Mouse (Mus musculus) ES-CJ7 (cell line): ENCODE data around the gene Ptges.
"Not testable (repeated sequence)": the region's sequence is repeated elsewhere in the genome, so short reads cannot be mapped to it uniquely, and the experiment has no call there.

Source experiments
- DNase-seq: peaks from one replicate; pipeline ENCODE4 v3.0.0; 2011; ENCODE audit warnings: low read depth, low spot score

Gene Ptges

GRCm38 (mm10) chr2:30929483-30930045 is at the start of gene Ptges:
TSS of gene Ptges (minus strand) at chr2:30929863.
- DNase-seq, result peak; percentile 94

- peak; percentile 87 for DNase-seq
Measured at GRCm38 (mm10) chr2:30967352-30968327, 38.0 kb upstream of the Ptges start, which contains the start of gene Tor1a. TSS of gene Tor1a (minus strand) at chr2:30967933.

- DNase-seq, result no peak
Measured at GRCm38 (mm10) chr2:30966826-30967225, 37.2 kb upstream of the Ptges start.

- DNase-seq, result no peak
Measured at GRCm38 (mm10) chr2:30965627-30966026, 36.0 kb upstream of the Ptges start.

- no peak for DNase-seq
Measured at GRCm38 (mm10) chr2:30962570-30963254, 33.0 kb upstream of the Ptges start.

GRCm38 (mm10) chr2:30959856-30960255 is 30.2 kb upstream of the Ptges start:
- DNase-seq, result peak; percentile 46

- DNase-seq, result no peak
Measured at GRCm38 (mm10) chr2:30958726-30959125, 29.1 kb upstream of the Ptges start.

GRCm38 (mm10) chr2:30957511-30957910 is 27.8 kb upstream of the Ptges start:
- DNase-seq, result no peak

GRCm38 (mm10) chr2:30954797-30955196 is 25.1 kb upstream of the Ptges start:
- DNase-seq, result no peak

GRCm38 (mm10) chr2:30952824-30953490 is 23.3 kb upstream of the Ptges start, which contains the start of gene Tor1b:
TSS of gene Tor1b (plus strand) at chr2:30952959.
- peak; percentile 93 for DNase-seq

GRCm38 (mm10) chr2:30952457-30952823 is 22.8 kb upstream of the Ptges start:
- DNase-seq, result no peak

GRCm38 (mm10) chr2:30942603-30943011 is 12.9 kb upstream of the Ptges start:
- DNase-seq, result peak; percentile 98

- DNase-seq, result not testable (repeated sequence)
Measured at GRCm38 (mm10) chr2:30942116-30942515, 12.5 kb upstream of the Ptges start.

- no peak for DNase-seq
Measured at GRCm38 (mm10) chr2:30941586-30941985, 11.9 kb upstream of the Ptges start.

- DNase-seq, result peak; percentile 93
Measured at GRCm38 (mm10) chr2:30938574-30938991, 8.9 kb upstream of the Ptges start.

GRCm38 (mm10) chr2:30937731-30938130 is 8.1 kb upstream of the Ptges start:
- peak; percentile 60 for DNase-seq

GRCm38 (mm10) chr2:30936808-30937207 is 7.1 kb upstream of the Ptges start:
- DNase-seq, result peak; percentile 53

- DNase-seq, result peak; percentile 92
Measured at GRCm38 (mm10) chr2:30933917-30934450, 4.3 kb upstream of the Ptges start.

GRCm38 (mm10) chr2:30933032-30933431 is 3.4 kb upstream of the Ptges start:
- DNase-seq, result no peak

GRCm38 (mm10) chr2:30931922-30932321 is 2.3 kb upstream of the Ptges start:
- peak; percentile 65 for DNase-seq

GRCm38 (mm10) chr2:30930846-30931245 is 1.2 kb upstream of the Ptges start:
- DNase-seq, result not testable (repeated sequence)
